Mouse (Mus musculus) right cerebral cortex, postnatal 25 days (tissue): ENCODE results near the gene Nfe2l1.

Experiments
- DNase-seq: peaks from one replicate; pipeline ENCODE4 v3.0.0; 2022

Nfe2l1 gene

GRCm38 (mm10) chr11:96776968-96777962 is 52.5 kb downstream of the Nfe2l1 start, which contains the start of gene Snx11:
Gene Snx11 (minus strand): TSS chr11:96777559.
- DNase-seq, result peak; percentile 99

- DNase-seq, result no peak
These were observed 53.7 kb downstream of the Nfe2l1 start for GRCm38 (mm10) chr11:96776068-96776467.

- no peak for DNase-seq
These were observed 54.1 kb downstream of the Nfe2l1 start for GRCm38 (mm10) chr11:96775665-96776064.

- DNase-seq, result no peak
These were observed 54.7 kb downstream of the Nfe2l1 start for GRCm38 (mm10) chr11:96775063-96775462.

- no peak for DNase-seq
These were observed 55.2 kb downstream of the Nfe2l1 start for GRCm38 (mm10) chr11:96774536-96774935.

GRCm38 (mm10) chr11:96772413-96772812 is 57.4 kb downstream of the Nfe2l1 start:
- DNase-seq, result no peak

GRCm38 (mm10) chr11:96771274-96771975 is 58.3 kb downstream of the Nfe2l1 start:
- DNase-seq, result no peak

- DNase-seq, result no peak
These were observed 61.5 kb downstream of the Nfe2l1 start for GRCm38 (mm10) chr11:96768240-96768639.
